Mouse (Mus musculus) spleen, postnatal 36 days (tissue): Measurements from ENCODE around the gene Kif4.
A peak's percentile ranks its signal among the peaks of the same experiment; 100 is the strongest.

Source experiments
- DNase-seq, 2 experiments: peaks; one replicate each; pipeline ENCODE4 v3.0.0; 2022; ENCODE audit warnings: low spot score in 2 of 2, mixed read lengths in 1 of 2

The Kif4 gene

DNA sequence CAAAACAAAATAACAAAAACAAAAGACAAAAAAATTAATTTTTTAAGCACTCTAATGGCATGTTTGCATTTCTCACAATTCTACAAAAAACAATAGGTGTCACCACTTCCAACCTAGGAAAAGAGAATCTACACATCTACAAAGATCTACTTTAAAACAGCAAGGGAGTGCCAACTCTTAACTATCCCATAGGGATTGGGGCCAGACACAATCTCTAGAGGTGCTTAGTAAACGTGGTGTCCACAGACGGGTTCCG is at the start of gene Kif4:
Gene Kif4, plus strand, starts transcription at position 192 of the 256 bp plus-strand sequence.
- DNase-seq, result no peak

DNA sequence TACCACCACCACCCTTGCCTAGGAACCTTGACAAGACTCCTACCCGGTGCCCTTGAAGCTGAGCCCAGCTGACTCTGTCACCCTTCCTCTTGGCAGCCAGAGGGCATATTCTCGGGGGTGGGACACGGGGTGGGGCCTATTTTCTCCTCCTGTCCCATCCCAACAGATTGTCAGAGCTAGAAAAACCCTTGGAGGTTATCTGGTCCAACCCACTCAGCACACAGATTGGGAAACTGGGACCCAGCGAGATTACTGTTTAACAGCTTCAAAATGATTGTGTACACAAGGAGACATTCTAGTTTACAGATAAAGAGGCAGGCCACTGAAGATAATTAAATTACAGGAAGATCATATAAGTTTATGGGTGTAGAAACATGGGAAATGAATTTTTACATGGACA is 30.7 kb upstream of the Kif4 start, which contains the start of gene P2ry4:
Gene P2ry4, minus strand, starts transcription at position 79 of the 400 bp plus-strand sequence.
- DNase-seq, result no peak

DNA sequence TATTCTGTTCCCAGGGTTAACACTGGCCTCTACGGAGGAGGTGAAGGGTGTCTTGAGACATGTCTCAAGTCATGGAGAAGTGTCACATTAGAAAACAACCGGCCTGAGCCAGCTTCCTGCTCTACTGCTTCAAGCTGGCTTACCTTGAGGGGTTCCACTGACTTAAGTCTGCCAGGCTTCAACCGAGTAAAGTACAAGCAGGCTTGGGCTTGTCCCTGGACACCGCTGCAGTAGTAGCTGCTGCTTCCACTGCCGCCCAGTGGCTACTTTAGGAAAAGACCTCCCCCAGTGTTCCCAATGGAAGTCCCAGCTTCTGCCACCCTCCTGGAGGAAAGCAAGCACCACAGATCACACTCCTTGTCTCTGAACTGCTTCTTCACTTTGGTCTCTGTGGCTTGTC is 28.1 kb upstream of the Kif4 start:
- no peak for DNase-seq

DNA sequence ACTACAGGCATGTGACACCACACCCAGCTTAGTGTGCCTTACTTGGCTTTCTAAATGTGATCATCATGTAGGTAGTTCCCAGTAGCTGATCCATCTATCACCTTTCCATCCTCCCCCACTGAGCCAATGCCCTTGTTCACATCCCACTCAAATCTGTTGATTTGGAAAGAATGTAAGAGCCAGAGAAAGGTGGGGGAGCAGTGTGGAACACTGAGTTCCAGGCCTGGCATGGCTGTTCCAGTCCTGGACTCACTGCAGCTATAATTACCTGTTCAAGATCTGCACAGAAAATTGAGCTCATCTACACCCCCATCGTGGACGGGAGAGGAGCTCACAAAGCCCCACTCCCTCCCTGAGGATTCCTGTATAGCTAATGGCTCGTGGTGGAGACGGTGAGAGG is 25.8 kb upstream of the Kif4 start:
- no peak for DNase-seq

DNA sequence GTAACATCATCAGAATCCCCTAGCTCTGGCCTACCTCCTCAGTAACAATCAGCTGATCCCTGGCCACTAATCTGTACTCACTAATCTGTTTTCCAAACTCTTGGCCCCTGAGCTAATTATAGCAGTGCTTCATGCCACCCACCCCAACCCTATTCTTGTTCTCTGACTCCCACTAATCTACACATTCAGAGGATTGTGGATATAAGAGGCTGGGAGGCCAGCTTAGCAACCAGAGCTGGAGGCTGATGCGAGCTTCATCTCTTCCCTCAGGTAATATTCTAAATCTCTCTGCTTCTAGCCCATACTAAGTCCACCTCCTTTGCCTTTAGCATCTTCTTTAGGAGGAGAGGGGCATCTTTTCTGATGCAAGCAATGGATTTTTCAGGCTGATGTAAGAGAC is 20.2 kb upstream of the Kif4 start, which contains the start of gene Arr3:
Gene Arr3, plus strand, starts transcription at position 184 of the 400 bp plus-strand sequence.
- no peak for DNase-seq

DNA sequence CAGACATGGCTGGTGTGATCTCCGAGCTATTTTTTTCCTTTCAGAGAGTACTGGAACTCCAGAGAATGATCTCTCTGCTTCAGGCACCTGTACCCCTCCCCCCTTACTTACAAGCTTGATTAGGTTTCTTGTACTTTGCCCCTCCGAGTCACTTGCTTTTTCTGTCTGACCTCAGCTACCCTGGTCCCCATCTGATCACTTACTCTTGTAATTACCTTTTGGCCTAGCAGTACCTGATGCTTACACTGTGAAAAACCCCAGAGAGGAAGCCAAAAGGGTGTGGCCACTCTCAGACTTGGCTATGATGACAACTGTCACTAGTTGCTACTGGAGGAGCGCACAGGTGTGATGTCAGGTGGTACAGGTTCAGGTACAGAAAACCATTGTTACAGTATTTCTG is 7.0 kb upstream of the Kif4 start:
- no peak for DNase-seq

DNA sequence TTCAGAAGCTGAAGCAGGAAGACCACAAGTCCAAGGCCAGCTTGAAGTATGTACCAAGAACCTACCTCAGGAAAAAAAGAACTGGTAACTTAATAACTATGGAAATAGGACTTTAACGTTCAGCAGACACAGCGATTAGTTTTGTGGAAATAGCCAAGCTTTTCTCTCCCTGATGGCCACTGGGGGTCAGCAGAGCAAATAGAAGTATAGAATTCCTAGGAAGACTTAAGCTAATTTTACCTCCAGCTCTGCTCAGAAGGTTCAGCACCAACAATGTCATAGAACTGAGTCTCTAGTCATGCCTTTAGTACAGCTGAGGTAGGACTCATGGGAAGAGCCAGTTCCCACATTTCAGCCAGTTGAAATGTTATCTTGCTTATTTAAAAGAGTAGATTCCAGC is 4.2 kb upstream of the Kif4 start:
- no peak for DNase-seq

DNA sequence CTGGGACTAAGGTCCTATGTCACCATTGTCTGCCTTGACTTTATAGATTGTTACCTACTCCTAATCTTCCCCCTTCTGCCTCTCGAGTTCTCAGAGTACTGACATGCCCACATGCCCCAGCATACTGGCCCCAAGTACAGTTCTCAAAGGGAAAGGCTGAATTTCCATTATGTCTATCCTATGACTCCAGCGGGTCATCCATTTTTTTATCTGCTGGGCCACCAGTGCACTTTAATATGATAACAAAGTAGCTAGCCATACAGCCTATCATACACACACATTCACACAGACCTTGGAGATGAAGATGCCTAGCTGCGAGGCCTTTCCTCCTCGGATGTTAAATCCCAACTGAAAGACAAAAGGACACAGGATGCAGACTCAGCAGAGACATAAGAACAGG is 1.3 kb upstream of the Kif4 start:
- DNase-seq, result no peak

DNA sequence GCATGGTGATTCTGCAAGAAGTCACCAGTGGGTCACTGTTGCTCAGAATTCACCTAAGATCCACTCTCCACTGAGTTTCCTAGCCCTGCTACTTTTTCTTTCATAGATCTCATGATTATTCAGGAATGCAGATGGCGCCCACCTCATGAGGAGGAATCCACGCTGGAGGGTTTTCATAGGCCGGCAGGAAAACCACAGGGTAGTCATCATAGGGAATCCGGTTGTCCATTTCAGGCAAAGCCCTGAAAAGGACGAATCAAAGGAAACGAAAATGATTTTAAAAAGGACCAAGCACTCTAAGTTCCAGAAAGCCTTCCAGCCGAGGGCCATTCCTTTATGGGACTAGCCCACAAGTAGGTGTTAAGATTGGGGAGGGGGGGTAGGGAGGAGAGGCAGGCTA is 391 bp upstream of the Kif4 start:
- no peak for DNase-seq

DNA sequence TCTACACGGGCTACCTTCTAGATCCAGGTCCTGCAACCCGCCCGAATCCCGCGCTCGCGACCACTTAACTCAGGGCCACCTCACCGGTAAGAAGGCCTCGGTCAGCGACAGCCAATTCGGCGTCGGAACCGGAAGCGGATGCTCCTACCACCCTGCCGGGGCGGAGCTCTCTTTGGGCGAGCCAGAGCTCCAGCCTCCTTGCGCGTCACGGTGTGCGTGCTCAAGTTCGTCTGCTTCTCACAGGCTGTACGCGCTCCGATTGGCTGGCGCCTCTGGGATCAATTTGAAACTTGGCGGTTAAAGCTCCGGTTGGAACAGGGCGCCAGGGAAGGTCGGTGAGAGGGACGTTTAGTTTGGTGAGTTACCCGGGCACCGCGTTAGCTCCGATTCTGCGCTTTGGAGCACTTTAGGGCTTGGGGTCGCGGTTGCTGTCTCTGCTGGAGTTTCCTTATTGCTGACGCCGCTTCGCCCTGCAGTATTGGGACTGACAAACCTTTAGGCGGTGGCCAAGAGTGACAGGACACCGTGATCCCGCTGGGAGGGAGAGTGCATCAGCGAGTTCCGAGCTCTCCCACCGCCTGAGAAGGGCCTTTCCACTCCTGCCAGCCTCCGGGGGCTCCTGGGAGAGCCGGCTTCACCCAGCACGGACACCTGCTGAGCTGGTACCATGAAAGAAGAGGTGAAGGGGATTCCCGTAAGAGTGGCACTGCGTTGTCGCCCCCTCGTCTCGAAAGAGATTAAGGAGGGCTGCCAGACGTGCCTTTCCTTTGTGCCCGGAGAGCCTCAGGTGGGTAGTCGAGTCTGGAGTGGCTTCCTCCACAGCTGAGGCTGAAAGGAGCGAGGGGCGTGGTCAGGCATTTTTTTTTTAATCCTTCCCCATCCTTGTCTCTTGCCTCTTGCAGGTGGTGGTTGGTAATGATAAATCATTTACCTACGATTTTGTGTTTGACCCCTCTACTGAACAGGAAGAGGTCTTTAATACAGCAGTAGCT is 561 bp downstream of the Kif4 start, which contains the start of gene Pdzd11:
Gene Pdzd11, minus strand, starts transcription at position 767 of the 992 bp plus-strand sequence.
- DNase-seq, result peak; percentile 89 to 90

DNA sequence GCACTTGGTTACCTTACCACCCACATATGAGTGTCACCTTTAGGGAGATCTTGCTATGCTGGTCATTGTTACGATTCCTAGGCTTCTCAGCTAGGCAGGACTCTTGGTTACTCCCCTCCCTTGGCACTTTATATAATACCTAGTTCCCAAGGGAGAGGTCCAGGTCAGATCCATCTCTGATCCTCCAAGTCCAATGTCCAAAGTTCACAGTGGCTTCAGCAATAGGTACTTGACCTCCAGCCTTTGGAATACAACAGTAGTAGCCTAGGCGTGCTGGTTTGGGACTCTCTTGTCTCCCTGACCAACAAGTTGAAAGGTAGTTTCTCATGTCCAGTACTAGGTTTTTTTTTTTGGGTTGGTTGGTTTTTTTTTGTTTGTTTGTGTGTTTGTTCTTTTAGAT is 3.5 kb downstream of the Kif4 start:
- DNase-seq, result no peak

DNA sequence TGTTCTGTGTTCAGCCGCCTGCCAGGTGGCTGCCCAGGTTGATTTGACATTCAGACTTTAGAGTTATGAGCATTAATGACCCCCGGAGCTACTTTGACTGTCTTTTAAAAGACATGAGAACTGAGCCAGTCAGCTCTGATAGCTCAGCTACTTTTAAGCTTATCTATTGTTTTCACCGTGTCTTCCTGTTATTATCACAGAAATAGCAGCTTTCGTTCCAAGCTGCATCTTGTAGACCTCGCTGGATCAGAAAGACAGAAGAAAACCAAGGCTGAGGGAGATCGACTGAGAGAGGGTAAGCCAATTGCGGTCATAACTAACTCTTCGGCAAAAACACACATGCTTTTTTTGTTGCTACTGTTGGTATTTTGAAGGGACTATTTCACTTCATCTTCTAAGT is 12.9 kb downstream of the Kif4 start:
- DNase-seq, result no peak

DNA sequence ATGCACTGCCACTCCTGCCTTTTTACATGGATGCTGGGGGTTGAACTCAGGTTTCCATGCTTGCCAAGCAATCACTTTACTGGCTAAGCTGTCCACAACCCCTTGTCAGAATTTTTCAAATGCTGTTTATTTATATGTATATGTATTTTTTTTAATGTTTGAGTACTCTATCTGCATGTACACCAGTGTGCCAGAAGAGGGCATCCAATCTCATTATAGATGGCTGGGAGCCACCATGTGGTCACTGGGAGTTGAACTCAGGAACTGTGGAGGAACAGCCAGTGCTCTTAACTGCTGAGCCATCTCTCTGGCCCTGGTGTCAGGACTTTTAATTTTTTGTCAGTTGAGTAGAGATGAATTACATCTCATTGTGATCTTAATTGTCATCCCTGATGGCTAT is 27.3 kb downstream of the Kif4 start:
- no peak for DNase-seq

DNA sequence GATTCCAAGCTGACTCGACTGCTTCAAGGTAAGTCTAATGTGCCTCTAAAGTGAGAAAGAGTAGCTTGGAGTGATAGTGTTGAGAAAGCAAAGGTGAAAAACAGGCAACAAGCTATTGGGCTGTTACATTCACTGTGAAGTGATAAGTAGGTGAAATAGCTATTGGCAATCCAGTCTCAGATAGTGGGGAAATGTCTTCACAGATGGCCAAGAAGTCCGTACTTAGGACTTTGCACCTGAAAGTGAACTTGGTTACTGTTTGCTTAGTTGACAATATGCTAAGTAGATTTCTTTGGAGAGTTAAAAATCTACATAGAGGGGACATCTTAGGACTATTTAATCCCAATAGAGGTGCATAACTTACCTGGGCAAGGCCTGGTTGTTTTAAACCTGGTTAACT is 39.3 kb downstream of the Kif4 start:
- DNase-seq, result no peak

DNA sequence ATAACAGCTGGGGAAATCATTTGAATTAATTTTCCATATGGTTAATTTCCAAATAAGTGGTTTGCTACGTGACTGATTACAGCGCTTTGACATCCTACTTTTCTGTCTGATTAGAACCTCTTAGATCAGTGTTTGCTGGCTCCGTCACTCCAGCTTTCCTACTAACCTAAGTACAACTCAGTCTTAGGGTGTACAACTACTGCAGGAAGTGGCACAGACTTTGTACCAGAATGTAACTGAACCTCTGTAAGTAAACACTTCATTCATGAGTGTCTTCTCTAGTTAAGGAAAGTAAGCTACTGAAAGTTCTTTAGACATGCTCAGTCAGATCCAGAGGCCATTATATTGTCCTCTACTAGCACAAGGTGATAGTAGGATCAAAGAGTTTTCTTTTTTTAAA is 52.7 kb downstream of the Kif4 start:
- DNase-seq, result no peak

DNA sequence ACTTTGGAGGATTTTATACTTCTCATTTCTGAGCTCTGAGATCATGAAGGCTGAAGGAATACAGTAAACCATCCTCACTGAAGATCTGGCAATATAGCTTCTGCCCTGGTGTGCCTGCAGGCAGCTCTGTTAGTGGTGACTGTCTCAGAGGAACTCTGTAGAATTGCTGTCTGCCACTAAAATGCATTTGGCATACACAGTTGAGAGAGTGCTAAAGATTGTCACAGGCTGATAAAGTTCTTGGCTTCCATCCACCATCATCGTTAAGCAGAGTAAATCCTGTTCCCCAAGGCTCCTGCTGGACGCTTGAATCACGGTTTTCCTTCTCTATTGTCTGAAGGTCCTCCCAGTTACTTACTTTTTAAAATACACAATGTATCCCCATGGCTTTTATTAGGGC is 61.0 kb downstream of the Kif4 start:
- DNase-seq, result no peak

DNA sequence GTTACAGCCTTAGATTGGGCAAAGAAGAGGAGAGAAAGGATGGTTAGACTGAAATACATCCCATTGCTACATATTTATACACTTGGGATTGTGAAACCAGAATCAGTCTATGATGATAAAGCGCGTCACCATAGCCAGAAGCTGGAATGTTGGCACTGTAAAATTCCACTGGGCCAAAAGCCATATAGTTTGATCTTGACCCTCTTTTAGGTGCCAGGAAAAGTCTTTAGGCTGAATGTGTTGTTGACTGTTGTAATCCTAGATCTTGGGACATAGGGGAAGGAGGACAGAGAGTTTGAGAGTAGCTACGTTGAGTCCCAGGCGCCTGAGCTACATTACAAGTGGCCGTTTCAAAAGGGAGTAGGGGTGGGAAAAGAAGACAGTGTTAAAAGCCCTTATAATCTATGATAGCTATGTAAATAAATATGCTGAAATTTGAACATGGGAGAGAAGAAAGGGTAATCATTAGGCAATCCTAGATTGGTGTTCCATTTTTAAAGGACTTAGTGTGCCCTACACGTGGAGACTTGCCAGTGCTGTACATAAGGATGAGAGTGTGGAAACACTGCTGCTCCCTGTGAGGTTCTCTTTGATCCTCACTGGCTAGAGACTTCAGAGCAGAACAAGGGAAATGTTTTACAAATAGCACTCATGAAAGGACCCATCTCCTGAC is 62.0 kb downstream of the Kif4 start:
- DNase-seq, result no peak

DNA sequence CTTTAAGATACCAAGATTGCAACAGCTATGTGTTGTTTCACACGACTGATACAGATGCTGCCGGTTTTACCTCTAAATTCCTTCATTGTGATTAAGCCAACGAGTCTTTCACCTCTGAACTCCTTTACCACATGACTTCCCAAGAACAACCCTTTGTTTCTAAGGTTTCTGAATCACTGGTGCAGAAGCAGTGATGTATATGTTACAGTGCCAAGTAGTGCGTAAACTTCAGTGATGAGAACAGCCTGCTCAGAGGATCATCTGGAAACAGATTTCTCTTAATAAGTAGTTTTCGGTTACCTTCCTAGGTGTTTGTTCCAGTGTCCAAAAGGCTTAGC is 62.5 kb downstream of the Kif4 start:
- no peak for DNase-seq

DNA sequence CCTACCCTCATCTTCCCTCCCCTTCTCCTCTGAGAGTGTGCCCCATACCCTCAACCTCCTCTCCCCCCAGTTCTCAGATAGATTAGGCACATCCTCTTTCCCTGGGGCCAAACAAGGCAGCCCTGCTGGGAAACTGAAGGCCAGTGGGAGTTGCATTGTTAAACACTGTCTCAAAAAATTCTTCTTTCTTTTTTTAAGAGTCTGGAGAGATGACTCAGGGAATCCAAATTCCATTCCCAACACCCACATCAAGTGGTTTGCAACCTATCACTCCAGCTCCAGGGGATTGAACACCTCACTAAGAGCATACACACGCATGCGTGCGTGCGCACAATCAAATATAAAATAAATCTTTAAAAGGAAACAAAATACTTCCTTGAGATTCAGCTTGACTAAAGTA is 71.2 kb downstream of the Kif4 start:
- DNase-seq, result no peak

DNA sequence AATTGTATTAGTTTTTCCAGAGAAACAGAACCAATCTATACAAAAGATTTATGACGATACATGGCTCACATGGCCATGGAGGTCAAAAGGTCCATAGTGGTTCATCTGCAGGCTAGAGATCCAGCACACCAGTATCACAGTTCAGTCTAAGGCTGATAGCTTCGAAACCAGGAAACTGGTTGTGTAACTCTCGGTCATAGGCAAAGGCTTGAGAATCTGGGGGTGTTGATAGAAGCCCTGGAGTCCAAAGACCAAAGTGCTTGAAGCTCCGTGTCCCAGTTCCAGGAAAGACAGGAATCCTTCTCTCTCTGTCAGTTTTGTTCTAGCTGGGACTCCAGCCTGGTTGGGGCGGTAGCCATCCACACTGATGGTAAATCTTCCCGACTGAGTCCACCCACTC is 82.5 kb downstream of the Kif4 start:
- DNase-seq, result no peak

DNA sequence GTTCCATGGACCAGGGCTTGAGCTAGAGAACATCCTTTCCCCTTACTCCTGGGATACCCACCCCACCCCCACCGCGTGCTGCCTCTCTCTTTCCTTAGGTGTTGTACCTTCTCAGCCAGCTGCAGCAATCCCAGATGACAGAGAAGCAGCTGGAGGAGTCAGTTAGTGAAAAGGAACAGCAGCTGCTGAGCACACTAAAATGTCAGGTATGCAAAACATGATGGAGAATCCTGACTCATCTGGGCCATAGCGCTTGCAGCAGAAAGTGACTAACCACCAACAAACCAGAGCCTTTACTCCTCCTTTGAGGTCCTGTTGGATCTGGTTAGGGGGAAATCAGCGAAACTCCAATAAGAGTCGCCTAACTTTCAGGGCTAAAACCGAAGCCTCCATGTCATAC is 90.6 kb downstream of the Kif4 start:
- no peak for DNase-seq

DNA sequence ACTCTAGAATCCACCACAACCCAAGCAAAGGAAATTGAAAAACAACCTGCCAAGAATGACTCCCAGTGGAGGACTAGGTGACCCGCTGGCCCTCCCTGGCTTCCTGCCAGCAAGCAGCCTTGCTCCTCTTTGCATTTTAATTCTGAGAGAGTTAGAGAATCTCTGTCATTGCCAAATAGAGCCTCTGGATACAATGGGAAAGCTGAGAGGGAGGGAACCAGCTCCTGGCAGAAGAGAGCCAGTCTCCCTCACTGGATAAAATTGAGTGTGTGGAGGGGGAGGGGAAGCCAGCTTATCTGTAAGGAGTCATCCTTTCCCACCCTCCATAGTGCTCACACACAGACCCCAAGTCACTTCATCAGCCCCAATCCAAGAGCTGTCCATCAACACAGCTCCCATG is 103.4 kb downstream of the Kif4 start:
- DNase-seq, result peak in 1 of 2 experiments; percentile 2

DNA sequence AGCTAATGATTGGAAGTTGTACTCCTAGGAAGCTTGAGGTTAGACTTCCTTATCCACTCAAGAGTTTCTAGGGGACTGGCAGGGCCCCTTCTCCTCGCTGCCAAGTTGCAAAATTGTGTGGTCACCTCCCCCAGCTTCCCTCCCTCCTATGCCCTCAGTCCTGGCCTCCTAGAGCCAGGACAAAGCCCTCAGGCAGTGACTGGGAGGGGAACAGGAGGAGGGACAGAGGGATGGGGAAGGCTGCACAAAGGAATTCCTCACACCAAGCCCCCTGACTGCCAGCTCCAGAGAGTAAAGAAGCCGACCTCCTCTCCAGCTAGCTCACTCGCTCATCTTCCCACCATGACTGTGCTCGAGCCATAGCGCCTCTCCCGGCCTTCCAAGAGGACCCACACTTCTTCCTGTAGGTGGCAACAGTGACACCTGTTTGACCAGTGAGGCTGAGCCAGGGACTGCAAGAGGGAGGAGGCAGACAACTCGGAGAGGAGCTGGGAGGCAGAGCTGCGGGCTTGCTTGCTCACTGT is 104.2 kb downstream of the Kif4 start, which contains the start of gene Gdpd2:
Gene Gdpd2, plus strand, starts transcription at position 209 of the 524 bp plus-strand sequence.
- DNase-seq, result no peak
